Mouse (Mus musculus) neural tube, embryonic 11.5 days (tissue): ENCODE measurements at regions not wholly inside any gene's neighbourhood (a gene's known extent, or its start where the extent isn't known, plus 50 kb on each side); places are given as distances from the start of the nearest gene placed in this dataset.

Experiments
- ATAC-seq: fragments of 200-750 bp; cut with Nextera tagmentation; 2 replicates; pipeline ENCODE4 v1.8.0; 2017; ENCODE audit warnings: moderate number of reproducible peaks, mild to moderate bottlenecking, moderate TSS enrichment, moderate library complexity; ENCODE audit not compliant: insufficient read depth, low FRiP score, low TSS enrichment
- DNase-seq: peaks from one replicate; pipeline ENCODE4 v3.0.0-alpha.2; 2015; ENCODE audit warnings: low spot score
- H3K27ac ChIP-seq: fragments of 300-500 bp; sonication (generic); 2 replicates; pipeline ENCODE4 v1.5.1; 2014; ENCODE audit warnings: low read depth, mild to moderate bottlenecking, low read length
- H3K27me3 ChIP-seq: fragments of 300-500 bp; sonication (generic); 2 replicates; pipeline ENCODE4 v1.6.1; 2014; ENCODE audit warnings: mild to moderate bottlenecking, low read length, mixed read lengths; ENCODE audit not compliant: control insufficient read depth, insufficient read depth
- H3K36me3 ChIP-seq: fragments of 300-500 bp; sonication (generic); 2 replicates; pipeline ENCODE4 v1.6.1; 2014; ENCODE audit warnings: mild to moderate bottlenecking, low read length, moderate library complexity, mixed read lengths; ENCODE audit not compliant: control insufficient read depth, insufficient read depth
- H3K4me1 ChIP-seq: fragments of 300-500 bp; sonication (generic); 2 replicates; pipeline ENCODE4 v1.6.1; 2014; ENCODE audit warnings: low read length, mixed read lengths; ENCODE audit not compliant: control insufficient read depth, insufficient read depth
- H3K4me2 ChIP-seq: fragments of 300-500 bp; sonication (generic); 2 replicates; pipeline ENCODE4 v1.6.1; 2014; ENCODE audit warnings: low read depth, mild to moderate bottlenecking, moderate library complexity
- H3K4me3 ChIP-seq: fragments of 300-500 bp; sonication (generic); 2 replicates; pipeline ENCODE4 v1.5.1; 2014; ENCODE audit warnings: low read depth, low read length
- H3K9ac ChIP-seq: fragments of 300-500 bp; sonication (generic); 2 replicates; pipeline ENCODE4 v1.6.1; 2014; ENCODE audit warnings: mild to moderate bottlenecking, low read length
- H3K9me3 ChIP-seq: fragments of 300-500 bp; sonication (generic); 2 replicates; pipeline ENCODE4 v1.6.1; 2016; ENCODE audit warnings: low read length; ENCODE audit not compliant: control insufficient read depth
- WGBS: fragments of 180-500 bp; shearing (Covaris S2); extraction: QIAGEN DNeasy Blood & Tissue Kit; methylation state at CpG from one replicate; pipeline ENCODE4 v1.1.7; 2014; 5-methylcytosine and 5-hydroxymethylcytosine counted together

DNA sequence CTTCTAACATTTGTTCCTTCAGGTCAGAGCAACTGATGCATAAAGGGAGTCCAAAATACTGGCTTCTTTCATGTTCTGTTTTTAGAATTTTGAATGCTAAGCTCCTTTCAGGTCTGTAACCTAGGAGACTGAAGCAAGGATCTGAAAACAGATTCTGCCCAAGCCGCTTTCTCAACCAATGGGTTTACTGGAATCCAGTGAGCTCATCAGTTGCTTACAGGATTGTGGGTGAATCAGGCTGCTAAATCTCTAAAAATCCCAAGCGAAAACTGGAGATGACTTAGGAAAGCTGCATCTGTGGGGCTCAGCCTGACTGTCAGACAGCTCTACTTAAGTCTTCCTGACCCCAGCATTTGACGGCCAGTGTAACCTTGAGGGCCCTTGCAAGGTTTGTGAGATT is 1277.7 kb downstream of the Defb40 start:
- no peak for ATAC-seq
- WGBS, result 82% methylated on average over 3 of the region's 3 CpGs
- Histone ChIP-seq H3K4me1 (no peaks in the 10 kb centered on the region), H3K4me2 (no peak overlapping the region), H3K4me3 (no peak overlapping the region), H3K9me3 (no peaks in the 10 kb centered on the region), H3K36me3 (no peaks in the 10 kb centered on the region), H3K27ac (no peak overlapping the region), H3K27me3 (no peaks in the 10 kb centered on the region), H3K9ac (no peak overlapping the region)
- no peak for DNase-seq

DNA sequence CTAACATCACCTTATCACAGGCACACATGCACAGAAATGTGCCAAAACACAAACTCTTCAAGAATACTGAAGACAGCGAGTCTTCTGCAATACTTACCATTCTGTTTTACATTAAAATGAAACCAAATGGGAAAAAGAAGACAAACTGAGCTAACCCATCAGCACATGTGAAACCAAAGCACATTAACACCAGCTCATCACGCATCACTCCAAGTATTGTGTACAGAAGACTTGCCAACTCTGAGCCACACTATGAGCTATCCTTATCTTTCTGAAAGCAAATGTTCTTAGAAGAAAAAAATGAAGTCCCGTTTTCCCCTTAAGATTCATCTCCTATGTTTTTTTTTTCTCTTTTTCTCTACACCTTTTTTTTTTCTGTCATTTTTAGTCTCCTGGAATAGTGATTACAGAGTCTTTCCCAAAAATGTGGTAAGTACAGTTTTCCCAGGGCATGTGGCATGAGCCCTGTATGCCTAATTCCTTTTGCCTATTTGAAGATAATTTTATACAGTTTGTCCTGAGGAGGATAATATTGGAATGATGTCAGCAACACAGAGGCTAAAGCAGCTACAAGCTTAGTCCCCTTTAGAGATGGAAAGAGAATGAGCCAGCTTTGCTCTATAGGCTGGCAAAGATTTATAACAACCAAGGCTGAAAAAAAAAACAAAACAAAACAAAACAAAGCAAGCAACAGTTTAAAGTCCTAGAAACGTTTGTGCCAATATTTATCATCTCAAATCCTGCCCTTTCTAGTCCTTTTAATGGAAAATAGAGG is 1287.8 kb downstream of the Defb40 start:
- Histone ChIP-seq H3K4me3 (no peak overlapping the region), H3K4me2 (no peak overlapping the region), H3K4me1 (no peaks in the 10 kb centered on the region), H3K9me3 (no peaks in the 10 kb centered on the region), H3K9ac (no peak overlapping the region), H3K36me3 (no peaks in the 10 kb centered on the region), H3K27me3 (no peaks in the 10 kb centered on the region), H3K27ac (no peak overlapping the region)
- ATAC-seq (no peak), DNase-seq (no peak)
- 80% methylated on average over 4 of the region's 4 CpGs for whole genome bisulfite sequencing

DNA sequence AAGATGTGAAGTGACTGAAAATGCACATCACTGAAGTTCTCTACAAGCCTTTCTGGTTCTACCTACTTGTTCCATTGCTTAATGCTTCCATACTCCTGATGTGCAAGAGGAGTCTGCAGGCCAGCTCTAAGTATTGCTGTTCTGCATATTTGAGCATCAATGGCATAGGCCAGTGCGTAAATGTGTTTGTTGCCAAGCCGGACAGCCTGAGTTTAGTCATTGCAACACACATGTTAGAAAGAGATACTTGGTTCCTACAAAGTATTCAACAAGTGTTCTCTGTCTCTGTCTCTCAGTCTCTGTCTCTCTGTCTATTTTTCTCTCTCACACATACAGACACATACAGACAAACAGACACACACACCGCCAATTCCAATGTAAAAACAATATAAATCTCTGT is 1288.4 kb downstream of the Defb40 start:
- Histone ChIP-seq H3K9me3 (no peaks in the 10 kb centered on the region), H3K4me1 (no peaks in the 10 kb centered on the region), H3K27ac (no peak overlapping the region), H3K4me2 (no peak overlapping the region), H3K36me3 (no peaks in the 10 kb centered on the region), H3K4me3 (no peak overlapping the region), H3K9ac (no peak overlapping the region), H3K27me3 (no peaks in the 10 kb centered on the region)
- ATAC-seq (no peak), DNase-seq (no peak)
- WGBS, result 96% methylated on average over 3 of the region's 3 CpGs

DNA sequence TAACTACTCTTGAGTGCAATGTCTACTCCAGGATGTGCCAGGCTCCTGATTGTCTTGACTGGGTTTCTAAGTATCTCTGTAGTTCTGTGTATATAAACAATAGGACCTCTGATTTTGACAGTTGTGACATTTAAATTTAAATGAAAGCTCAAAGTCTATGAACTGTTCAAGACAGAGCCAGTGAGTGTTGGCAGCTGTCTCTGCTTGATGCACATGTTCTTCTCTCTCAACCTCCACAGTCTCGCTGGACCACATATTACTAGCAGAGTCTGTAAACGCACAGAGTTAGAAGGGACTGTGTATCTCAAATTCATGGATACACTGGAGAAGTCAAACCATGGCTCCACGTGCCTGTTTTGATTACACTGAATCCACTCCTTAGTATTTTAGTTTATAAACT is 1291.0 kb downstream of the Defb40 start:
- no peaks in the 10 kb centered on the region for H3K36me3 ChIP-seq
- no peaks in the 10 kb centered on the region for H3K4me1 ChIP-seq
- DNase-seq, result no peak
- no peaks in the 10 kb centered on the region for H3K9me3 ChIP-seq
- no peak overlapping the region for H3K4me2 ChIP-seq
- H3K27me3 ChIP-seq, result no peaks in the 10 kb centered on the region
- WGBS, result 90% methylated on average over 3 of the region's 3 CpGs
- H3K9ac ChIP-seq, result no peak overlapping the region
- no peak overlapping the region for H3K27ac ChIP-seq
- no peak for ATAC-seq
- H3K4me3 ChIP-seq, result no peak overlapping the region

DNA sequence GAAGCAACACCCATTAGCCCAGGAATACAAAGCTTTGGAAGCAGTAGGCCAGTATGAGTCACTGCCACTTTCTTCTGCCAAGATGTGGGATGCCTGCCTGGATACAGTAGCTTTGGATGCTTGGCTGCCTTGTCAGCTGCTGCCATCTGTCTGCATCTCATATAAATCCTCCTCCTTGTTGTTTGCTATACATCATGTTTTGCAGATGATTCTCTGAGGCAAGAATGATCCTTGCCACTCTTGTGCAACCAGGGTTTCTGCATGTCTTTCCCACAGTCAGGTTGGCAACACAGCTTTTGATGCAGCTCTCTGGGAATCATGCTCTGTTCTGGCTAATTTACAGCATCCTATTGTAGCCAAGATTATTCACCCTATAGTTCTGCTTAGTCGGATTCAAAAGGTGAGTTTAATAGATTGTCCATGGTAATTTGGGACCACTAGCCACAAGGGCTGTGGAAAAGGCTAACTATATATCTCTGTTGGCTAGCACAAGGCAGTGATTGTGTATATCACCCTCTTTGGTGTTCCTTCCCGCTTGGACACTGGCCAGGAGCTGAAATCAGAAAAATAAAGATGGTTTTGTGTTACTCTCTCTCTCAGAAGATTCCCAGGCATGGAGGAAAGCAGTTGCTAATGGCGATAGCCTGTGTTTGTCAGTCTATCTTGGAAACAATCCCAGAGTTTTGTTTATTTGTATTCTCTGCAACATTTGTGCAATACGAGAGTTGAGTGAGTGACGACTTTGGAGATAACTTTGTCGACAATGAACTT is 1313.5 kb downstream of the Defb40 start:
- Histone ChIP-seq H3K9me3 (no peaks in the 10 kb centered on the region), H3K4me1 (no peaks in the 10 kb centered on the region), H3K4me3 (no peak overlapping the region), H3K27me3 (no peaks in the 10 kb centered on the region), H3K9ac (no peak overlapping the region), H3K36me3 (no peaks in the 10 kb centered on the region), H3K27ac (0 out of 2 replicates have a peak overlapping the region, but pooled peaks have one; percentile 27), H3K4me2 (no peak overlapping the region)
- ATAC-seq, result peak; percentile 95
- WGBS, result 45% methylated on average over 6 of the region's 6 CpGs
- DNase-seq, result peak; percentile 44

DNA sequence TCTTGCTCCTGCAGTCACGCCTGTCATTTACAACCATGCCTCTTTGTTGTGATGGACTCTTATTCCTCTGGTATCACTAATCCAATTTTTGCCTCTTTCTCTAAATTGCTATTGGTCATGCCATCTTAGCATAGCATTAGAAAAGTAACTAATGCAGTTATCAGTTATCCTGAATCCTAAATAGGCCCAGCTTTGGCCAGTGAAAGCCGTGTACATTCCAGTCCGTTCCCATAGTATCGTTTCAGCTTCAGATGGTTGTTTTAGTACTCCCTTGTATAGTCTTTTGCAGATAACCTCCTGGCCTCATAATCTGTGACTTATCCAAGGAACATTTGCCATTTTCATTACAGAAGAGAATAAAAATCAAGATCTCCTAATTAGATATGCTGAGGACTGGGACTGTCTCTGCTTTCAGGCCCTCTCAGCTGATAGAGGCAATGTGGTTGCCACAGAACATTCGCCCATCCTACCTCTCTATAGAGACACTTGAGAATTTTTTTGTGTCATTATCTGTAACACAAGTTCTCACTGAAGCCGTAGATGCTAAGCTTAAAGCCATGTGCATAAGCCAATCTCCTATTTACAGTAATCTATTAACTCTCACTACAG is 1318.2 kb downstream of the Defb40 start:
- no peaks in the 10 kb centered on the region for H3K27me3 ChIP-seq
- DNase-seq, result no peak
- H3K4me3 ChIP-seq, result no peak overlapping the region
- no peak for ATAC-seq
- no peaks in the 10 kb centered on the region for H3K9me3 ChIP-seq
- H3K4me2 ChIP-seq, result no peak overlapping the region
- no peaks in the 10 kb centered on the region for H3K36me3 ChIP-seq
- WGBS, result 87% methylated on average over 6 of the region's 6 CpGs
- no peak overlapping the region for H3K9ac ChIP-seq
- no peaks in the 10 kb centered on the region for H3K4me1 ChIP-seq
- no peak overlapping the region for H3K27ac ChIP-seq

DNA sequence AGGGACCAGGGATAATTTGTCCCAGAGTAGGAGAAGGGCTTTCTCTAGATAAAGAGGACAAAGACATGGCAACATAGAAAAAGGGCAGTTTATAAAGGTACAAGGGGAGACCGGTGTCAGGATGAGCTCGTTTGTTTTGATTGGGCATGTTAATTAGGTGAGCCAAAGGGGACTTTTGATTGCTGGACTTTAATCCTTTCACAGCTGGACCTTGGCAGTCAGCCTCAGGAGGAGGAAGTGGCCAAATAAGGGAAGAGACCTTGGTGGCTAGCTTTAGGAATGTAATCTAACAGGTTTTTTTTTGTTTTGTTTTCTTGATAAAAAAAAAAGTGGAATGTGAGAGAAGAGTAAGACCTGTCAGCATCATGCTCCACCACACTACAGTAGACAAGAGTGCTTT is 1324.3 kb downstream of the Defb40 start:
- no peak for ATAC-seq
- H3K27ac ChIP-seq, result no peak overlapping the region
- H3K36me3 ChIP-seq, result no peaks in the 10 kb centered on the region
- DNase-seq, result no peak
- H3K9ac ChIP-seq, result no peak overlapping the region
- no peaks in the 10 kb centered on the region for H3K4me1 ChIP-seq
- H3K4me3 ChIP-seq, result no peak overlapping the region
- 6% methylated on average over 2 of the region's 2 CpGs for WGBS
- H3K9me3 ChIP-seq, result no peaks in the 10 kb centered on the region
- no peaks in the 10 kb centered on the region for H3K27me3 ChIP-seq
- H3K4me2 ChIP-seq, result no peak overlapping the region

DNA sequence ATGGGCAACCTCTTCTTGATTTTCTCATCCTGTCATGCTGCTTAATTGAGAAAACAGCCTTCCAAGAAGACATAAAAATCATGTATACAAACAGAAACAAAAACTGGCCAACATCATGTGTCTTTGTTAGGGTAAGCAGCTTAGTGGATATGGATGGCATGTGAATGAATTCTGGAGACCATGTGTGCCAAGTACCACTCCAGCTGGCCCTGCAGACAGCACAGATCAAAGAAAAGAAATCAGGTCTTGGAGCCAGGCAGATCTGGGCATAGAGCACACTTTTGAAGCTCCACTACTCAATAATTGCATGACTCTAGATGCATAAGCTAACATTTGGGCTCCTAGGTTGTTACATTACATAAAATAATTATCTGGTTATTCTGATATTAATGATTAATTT is 1330.5 kb downstream of the Defb40 start:
- H3K27me3 ChIP-seq, result no peaks in the 10 kb centered on the region
- no peak overlapping the region for H3K9ac ChIP-seq

More for the DNA sequence above, 1330.5 kb downstream of the Defb40 start:
- Histone ChIP-seq H3K27ac (no peak overlapping the region), H3K9me3 (no peaks in the 10 kb centered on the region), H3K4me3 (no peak overlapping the region), H3K4me2 (no peak overlapping the region), H3K4me1 (no peaks in the 10 kb centered on the region), H3K36me3 (no peaks in the 10 kb centered on the region)
- DNase-seq (no peak), ATAC-seq (no peak)
